Comparison of ENCODE assay signal across 14 mouse cellular contexts in genomic region chr11:3684723-3685430, GRCm38 (mm10). TPM values are rescaled to one million over a fixed set of nuclear protein-coding genes. Genes with fewer than 3 reads are reported as not detected.
DNase-seq lines count a peak whose midpoint lies in the region; ATAC-seq and TF ChIP-seq lines count a peak whose summit lies in the region.
"Had no signal": no experiment of that assay in that cellular context is flagged by ENCODE, and none has a peak within 500 bp of the region (broad histone marks: within the 10 kb centered on the region; RNA-seq: fewer than 3 reads in every experiment).

No protein-coding gene starts in this region.

- no peaks in the 10 kb centered on the region for H3K4me1 ChIP-seq in kidney, adult 2 months (ENCODE audit: control insufficient read depth, insufficient read depth, low read length)
- H3K4me1 ChIP-seq in kidney, embryonic 16.5 days (ENCODE audit: insufficient read depth, low read length), result no peaks in the 10 kb centered on the region
- no peaks in the 10 kb centered on the region for H3K4me1 ChIP-seq in neural tube, embryonic 15.5 days
- H3K4me1 ChIP-seq: lung, embryonic 15.5 days had no signal

- WGBS in kidney, adult 2 months, result 71% methylated on average over 5 of the region's 5 CpGs
- WGBS in kidney, embryonic 16.5 days, result 91% methylated on average over 5 of the region's 5 CpGs
- WGBS in neural tube, embryonic 15.5 days, result 88% methylated on average over 5 of the region's 5 CpGs

- no peaks in the 10 kb centered on the region for H3K27me3 ChIP-seq in kidney, adult 2 months (replicated peaks; ENCODE audit: control insufficient read depth, insufficient read depth, low read length)
- H3K27me3 ChIP-seq in kidney, embryonic 16.5 days (ENCODE audit: insufficient read depth, low read length), result no peaks in the 10 kb centered on the region
- no peaks in the 10 kb centered on the region for H3K27me3 ChIP-seq in neural tube, embryonic 15.5 days (replicated peaks)
- H3K27me3 ChIP-seq: lung, embryonic 15.5 days had no signal

- no peak overlapping the region for H3K9ac ChIP-seq in kidney, embryonic 16.5 days (replicated peaks; ENCODE audit: low read length)
- H3K9ac ChIP-seq in neural tube, embryonic 15.5 days (replicated peaks), result no peak overlapping the region
- H3K9ac ChIP-seq: lung, embryonic 15.5 days had no signal

- TF ChIP-seq CTCF in kidney, adult 2 months (conservative IDR thresholded peaks at IDR 0.05; ENCODE audit: insufficient read depth, insufficient read length, low read depth, low read length), result no peak

- TF ChIP-seq POLR2A in kidney, adult 2 months (IDR thresholded peaks at IDR 0.05; ENCODE audit: low read depth, low read length), result no peak

- ATAC-seq in kidney, embryonic 16.5 days (ENCODE audit: low FRiP score, low TSS enrichment), result no peak
- ATAC-seq in neural tube, embryonic 15.5 days (ENCODE audit: low FRiP score), result no peak

- DNase-seq in kidney, adult 2 months, result peak; percentile 47
- DNase-seq in adrenal gland, adult 8-10 months, result peak; percentile 39
- peak; percentile 69 to 76 for DNase-seq in adrenal gland, postnatal 36 days
- peak; percentile 66 for DNase-seq in kidney, postnatal 10 days
- no peak for DNase-seq in T-cell, adult 2 months (ENCODE audit: low spot score)
- DNase-seq: gastrocnemius, postnatal 14 days; liver; midbrain, embryonic 14.5 days; right cerebral cortex, adult 18-20 months had no signal

- H3K4me2 ChIP-seq in kidney, embryonic 16.5 days (replicated peaks; ENCODE audit: low read depth, low read length), result no peak overlapping the region
- no peak overlapping the region for H3K4me2 ChIP-seq in neural tube, embryonic 15.5 days
- H3K4me2 ChIP-seq: lung, embryonic 15.5 days had no signal

- H3K4me3 ChIP-seq in kidney, adult 2 months (ENCODE audit: insufficient read depth, low read depth, low read length), result no peak overlapping the region
- no peak overlapping the region for H3K4me3 ChIP-seq in kidney, embryonic 16.5 days (ENCODE audit: low read length)
- no peak overlapping the region for H3K4me3 ChIP-seq in neural tube, embryonic 15.5 days (replicated peaks)
- H3K4me3 ChIP-seq: layer of hippocampus, adult 2 months; lung, embryonic 15.5 days had no signal

- peaks cover 22% of the 10 kb centered on the region for H3K36me3 ChIP-seq in kidney, adult 2 months (ENCODE audit: control insufficient read depth, insufficient read depth, low read length)
- H3K36me3 ChIP-seq in kidney, embryonic 16.5 days (ENCODE audit: insufficient read depth, low read length), result peaks cover 72% of the 10 kb centered on the region
- peaks cover 87% of the 10 kb centered on the region for H3K36me3 ChIP-seq in neural tube, embryonic 15.5 days

- H3K27ac ChIP-seq in kidney, adult 2 months (ENCODE audit: insufficient read depth, low read depth, low read length), result peak overlapping the region; percentile 41; the same call in 1 of the 2 replicates
- H3K27ac ChIP-seq in kidney, embryonic 16.5 days (ENCODE audit: low read length), result no peak overlapping the region
- no peak overlapping the region for H3K27ac ChIP-seq in neural tube, embryonic 15.5 days (replicated peaks)
- H3K27ac ChIP-seq: layer of hippocampus, adult 2 months; lung, embryonic 15.5 days; stomach, postnatal 0 days had no signal

- no peaks in the 10 kb centered on the region for H3K9me3 ChIP-seq in kidney, embryonic 16.5 days (ENCODE audit: low read length)
- H3K9me3 ChIP-seq in neural tube, embryonic 15.5 days (replicated peaks), result no peaks in the 10 kb centered on the region
- H3K9me3 ChIP-seq: lung, embryonic 15.5 days had no signal

RNA-seq across cellular contexts. Expression of gene Morc2a, which starts 35.9 kb away (rescaled TPM):
- polyA plus RNA-seq in kidney, adult 2 months (2012; rRNA removed), result 8.6 and 9.2 TPM in 2 replicates
- polyA plus RNA-seq in kidney, embryonic 16.5 days (2015; fragmentation: Nextera tagmentation; extraction: Ambion mirVana), result 27.5 and 31.2 TPM in 2 replicates
- 10 to 100 TPM; 44.6 to 64.3 (median 51.3) TPM for total RNA-seq in adrenal gland, adult 8-10 months (2022)
- total RNA-seq in adrenal gland, postnatal 36 days (2021), result 10 to 100 TPM; 42.9 to 48.4 TPM
- polyA plus RNA-seq in neural tube, embryonic 15.5 days (2015; fragmentation: Nextera tagmentation; extraction: Ambion mirVana), result 28.3 and 28.8 TPM in 2 replicates
